Mouse (Mus musculus) R1 (cell line): ENCODE data around the gene Mocs1.

Source experiments
- DNase-seq: peaks from one replicate; pipeline ENCODE4 v3.0.0-alpha.2; 2018; ENCODE audit warnings: low read depth, low spot score

The Mocs1 gene

DNA sequence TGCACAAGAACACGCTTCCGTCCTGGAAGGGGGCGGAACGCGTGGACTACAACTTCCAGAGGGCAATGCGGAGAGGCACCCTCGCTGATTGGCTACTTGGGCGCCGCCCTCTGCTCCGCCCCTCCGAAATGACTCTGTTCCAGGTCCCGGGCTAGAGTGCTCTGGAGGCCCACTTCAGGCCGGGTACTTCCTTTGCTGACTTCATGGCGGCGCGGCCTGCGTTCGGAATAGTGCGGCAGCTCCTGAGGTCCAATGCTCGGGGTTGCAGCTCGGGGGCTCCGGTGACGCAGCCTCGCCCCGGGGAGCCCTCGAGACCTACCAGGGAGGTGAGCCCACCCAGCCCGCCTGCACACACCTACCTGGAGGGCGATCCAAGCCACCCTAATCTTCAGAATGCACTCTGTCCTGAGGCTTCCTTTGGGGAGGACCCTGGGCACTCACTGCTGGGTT is at the start of gene Mocs1:
Gene Mocs1 (plus strand): TSS at position 124 of the 450 bp plus-strand sequence.
- DNase-seq: peak; percentile 95

DNA sequence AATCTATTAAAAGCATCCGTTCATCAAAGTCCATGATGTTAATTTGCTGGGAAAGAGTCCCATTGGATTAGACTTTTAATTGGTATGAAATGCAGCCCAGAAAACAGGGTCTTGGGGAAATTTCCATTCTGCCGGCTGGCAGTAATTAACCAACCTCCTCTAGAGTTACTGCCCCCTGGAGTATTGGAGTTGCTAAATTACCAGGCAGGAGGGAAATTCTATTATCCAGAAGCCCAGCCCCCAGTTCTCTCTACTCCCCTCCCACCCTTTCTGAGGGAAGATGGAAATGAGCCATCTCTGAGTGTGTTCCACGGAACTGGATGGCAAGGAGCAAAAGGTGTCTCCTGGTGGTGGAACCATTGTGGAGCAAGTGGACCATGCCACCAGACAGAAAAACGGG is 48.5 kb upstream of the Mocs1 start:
- no peak for DNase-seq

DNA sequence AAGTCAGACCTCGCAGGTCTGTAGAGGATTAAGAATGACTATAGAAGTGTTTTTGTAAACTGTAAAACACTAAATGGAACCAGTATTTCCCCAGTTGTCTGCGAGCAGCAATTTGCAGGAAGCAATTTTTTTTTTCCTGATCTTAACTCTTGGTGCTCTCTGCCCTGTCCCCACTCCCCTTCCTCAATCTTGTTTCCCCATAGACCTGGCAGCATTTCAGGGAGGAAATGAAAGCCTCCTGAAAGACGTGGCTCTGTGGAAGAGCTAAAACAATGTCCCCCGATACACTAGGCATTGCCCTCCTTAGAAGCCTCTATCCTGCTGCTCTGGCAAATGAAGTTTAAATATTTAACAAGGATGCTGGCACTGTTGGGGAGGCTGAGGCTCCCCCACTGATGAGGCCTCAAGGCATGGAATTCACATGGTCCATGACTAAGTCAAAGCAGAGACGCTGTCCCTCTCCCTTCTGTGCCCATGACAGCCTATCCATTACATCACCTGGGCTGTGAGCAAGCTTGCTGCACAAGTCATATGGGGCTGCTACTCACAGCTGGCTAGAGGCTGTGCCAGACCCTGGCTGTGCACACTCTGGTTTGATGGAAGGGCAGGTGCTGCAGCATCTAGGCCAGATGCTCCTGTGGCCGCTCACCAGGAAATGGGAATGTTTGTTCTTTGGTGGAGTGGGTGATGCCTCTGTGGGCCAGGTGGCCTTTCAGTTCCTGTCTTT is 43.8 kb upstream of the Mocs1 start:
- DNase-seq: no peak

DNA sequence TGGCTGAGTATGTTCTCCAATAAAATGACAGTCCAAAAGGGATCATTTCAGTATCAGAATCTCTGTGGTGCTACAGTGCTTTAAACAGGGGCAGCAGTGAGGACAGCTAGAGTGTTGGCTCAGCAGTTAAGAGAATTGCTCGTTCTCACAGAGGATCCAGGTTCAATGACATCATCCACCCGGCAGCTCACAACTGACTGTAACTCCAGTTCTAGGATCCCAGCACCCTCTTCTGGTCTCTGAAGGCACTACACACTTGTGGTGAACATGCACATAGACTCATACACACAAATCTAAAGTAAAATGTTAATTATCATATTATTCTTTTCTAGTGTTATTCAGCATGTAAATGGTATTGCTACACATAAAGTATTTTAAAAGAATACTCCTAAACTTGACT is 40.4 kb upstream of the Mocs1 start:
- peak; percentile 61 for DNase-seq

DNA sequence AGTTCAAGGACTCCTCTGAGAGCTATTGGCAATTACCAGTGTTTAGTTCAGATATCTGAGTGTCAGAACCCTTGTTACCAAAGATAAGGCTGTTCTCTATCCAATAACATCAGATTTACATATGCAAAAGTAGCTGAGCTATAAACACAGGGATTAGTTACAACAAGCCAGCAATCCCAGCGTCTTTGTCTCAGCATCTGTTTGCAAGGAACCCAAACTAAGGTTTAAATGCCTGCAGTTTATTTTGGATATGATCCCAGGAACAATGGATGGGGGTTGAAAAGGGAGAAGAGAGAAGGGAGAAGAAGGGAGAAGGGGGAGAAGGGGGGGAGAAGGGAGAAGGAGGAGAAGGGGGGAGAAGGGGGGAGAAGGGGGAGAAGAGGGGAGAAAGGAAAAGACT is 35.4 kb upstream of the Mocs1 start:
- DNase-seq: no peak

DNA sequence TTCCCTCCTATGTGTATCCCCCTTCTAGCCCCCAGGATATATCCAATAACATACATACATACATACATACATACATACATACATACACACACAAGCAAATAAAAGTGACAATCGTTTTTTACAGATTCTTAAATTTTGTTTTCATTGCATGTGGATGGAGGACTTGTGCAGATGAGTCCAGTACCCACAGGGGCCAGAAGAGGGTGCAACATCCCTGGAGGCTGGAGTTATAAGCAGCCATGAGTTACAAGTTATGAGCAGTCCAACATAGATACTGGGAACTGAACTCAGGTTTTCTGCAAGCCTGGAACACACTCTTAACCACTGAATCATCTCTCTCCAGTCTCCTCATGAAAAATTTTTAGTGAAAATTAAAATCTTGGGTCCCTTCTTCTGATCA is 33.3 kb upstream of the Mocs1 start:
- DNase-seq: no peak

DNA sequence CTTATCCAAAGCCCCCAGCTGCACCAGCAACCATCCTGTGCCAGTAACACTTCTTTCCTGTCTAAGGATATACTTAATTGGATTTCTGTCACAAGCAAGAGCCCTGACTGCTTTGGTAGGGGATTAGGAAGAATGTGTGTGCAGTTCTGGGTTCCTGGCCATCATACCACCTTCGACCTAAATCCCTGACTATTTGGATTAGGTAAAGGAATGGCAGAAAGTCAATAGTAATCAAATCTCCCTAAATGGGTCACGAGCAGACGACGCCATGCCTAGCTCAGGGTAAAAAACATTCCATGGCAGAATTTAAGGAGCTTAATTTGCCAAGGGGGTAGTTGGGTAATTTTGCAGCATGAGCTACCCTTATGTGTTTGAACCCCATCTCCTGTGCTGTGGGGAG is 28.6 kb upstream of the Mocs1 start:
- no peak for DNase-seq

DNA sequence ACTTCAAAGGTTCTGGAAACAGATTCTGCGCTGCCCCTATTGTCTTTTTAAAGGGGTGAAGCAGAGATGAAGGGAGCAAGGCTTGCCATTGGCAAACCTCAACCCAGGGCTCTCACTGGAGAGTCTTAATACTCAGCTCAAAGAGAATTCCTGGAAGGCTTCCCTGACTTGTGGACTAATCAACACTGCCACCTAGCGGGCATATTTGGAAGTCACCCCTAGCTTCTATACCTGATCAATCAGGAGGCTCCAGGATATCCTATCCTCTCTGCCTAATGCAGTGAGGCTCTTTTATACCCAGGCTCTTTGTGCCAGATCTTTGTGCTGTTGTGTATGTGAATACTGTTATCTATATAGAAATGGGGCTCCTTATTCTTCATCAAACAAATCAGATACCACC is 28.0 kb upstream of the Mocs1 start:
- peak; percentile 74 for DNase-seq

DNA sequence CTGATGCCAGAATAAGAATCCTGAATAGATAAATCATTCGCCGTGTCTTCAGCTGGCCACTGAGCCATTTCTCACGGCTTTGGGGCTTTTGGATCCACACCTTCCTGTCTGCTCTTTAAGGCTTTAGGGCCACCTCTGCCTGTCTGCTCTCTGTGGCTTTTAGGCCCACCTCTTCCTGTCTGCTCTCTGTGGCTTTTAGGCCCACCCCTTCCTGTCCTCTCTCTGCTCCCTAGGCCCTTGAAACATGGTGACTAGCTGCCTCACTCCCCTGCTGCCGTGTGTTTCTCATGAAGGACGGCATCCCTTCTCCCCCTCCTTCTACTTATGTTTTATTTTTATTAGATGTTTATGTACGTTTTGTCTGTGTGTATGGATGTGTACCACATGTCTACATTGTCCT is 25.0 kb upstream of the Mocs1 start:
- DNase-seq: no peak

DNA sequence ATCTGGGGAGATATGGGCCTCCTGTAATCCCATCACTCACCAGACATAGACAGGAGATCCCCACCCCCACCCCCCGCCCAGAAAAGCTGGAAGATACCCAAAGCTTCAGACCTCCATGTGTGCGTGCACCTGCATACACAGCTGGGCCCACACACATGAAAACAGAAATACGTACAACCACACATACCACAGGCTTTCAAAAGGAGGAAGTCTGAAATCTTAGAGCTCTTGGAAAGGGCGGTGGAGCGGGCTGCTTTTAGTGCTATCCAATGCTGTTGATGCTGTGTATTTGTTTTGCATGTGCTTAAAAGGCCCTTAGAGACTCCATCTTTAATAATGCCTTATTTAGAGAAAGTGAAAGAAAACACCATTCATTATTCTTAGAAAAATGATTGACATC is 22.2 kb upstream of the Mocs1 start:
- no peak for DNase-seq

DNA sequence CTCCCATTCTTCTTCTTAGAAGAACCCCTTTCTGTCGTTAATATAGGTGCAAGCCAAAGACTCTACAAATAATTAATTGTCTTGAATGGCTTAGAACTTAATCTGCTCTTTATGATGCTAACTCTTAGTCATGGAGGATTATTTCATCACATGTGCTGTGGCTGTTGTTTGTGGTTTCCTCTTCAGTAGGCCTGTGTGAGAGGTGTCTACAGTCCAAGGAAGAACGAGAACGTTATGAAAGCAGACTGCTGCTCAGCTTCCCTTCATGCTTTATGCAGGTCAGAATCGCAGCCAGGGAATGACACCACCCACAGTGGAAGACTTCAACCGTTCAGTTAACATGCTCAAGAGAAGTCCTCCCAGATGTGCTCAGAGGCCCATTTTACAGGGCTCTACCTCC is 15.2 kb upstream of the Mocs1 start:
- DNase-seq: no peak

DNA sequence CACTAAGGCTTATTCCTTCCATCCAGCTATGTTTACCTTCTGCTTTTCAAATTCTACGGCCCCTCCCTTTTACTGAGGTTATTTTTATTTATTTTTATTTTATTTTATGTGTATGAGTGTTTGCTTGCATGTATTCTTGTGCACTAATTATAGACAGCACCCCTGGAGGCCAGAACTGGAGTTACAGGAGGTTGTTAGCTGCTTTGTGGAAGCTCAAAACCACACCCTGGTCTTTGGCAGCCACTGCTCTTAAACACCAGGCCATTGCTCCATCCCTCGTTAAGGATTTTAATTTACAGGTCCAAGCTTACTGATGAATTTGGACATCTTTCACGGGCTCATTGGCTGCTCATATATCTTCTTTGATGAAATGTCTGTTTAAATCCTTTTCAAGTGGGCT is 14.6 kb upstream of the Mocs1 start:
- peak; percentile 47 for DNase-seq

DNA sequence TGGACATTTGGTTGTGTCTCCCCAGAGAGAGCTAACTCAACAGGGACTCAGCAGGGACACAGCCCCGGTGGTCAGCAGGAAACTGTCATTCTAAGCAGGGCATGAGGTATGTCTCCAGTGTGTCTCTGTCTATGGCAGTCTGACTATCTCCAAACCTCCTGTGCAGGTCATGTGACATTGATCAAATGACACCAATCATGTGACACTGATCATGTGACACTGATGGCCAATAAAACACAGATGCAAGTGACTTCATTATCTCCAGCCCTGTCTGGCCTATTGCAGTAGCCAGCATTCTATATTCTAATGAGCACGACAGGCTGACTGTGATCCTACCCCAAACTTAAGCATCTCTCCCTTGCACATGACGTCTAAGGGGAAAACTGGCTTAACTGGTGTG is 11.9 kb upstream of the Mocs1 start:
- peak; percentile 25 for DNase-seq

DNA sequence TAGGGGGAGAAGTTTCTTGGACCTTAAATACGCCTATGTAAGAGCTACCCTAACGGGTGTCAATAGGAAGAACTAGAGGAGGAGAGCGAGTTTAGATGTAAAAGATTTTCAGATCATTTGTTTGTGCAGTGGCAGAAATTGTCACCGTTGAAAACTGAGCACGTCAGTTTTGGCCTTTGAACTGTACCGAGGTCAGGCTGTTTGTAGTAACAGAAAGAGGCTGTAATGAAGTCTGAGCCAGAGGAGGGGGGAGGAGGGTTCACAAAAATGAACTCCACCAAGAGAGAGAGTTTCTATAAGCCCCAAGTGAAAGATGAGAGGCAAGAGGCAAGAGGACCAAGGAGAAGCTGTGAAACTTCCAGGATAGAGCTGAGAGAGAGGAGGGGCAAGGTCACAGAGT is 8.3 kb upstream of the Mocs1 start:
- no peak for DNase-seq

DNA sequence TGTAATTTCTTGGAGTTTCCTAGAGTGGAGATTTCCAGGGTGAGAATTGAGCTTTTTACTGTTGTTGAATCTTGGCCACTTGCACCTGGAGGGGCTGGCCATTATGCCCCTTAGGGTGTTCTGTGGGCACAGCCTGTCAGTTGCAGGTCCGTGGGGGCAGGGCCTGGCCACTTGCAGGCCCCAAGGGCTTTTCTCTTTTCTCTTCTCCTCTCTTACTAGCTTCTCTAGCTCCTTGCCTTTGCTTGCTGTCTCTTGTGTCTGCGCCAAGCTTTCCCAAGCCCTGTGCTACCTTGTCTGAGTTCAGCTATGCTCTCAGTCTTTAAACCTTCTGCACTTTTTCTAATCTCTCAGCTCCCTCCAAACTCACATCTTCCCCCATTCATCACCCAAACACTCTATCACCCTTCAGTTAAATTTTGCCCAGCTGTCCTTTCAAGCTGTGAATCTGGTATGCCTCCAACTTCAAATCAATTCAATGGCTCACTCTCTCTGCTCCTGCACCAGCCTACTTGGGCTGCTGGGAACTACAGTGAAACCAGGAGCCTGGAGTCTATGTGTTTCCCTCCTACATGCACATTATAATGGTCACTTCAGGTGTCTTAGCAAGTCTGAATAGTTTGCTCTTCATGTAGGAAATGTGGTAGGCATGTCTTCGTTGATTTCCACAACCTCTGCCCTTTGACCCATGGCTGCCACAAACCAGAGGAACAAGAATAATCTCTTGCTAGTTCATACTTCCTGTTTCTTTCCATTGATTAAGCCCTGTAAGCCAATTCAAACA is 5.7 kb upstream of the Mocs1 start:
- no peak for DNase-seq

DNA sequence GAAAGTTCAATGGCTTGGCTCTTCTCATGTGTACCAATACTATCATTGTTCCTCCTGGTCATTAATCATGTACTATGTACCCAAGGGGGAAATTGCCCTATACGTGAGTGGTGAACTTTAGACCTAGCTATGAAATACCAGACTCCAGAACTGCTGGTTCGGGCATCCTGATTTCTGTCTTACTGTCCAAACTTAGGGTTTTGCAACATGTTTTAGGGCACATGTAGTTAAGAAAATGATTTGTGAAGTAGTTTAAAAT is 5.2 kb upstream of the Mocs1 start:
- no peak for DNase-seq

DNA sequence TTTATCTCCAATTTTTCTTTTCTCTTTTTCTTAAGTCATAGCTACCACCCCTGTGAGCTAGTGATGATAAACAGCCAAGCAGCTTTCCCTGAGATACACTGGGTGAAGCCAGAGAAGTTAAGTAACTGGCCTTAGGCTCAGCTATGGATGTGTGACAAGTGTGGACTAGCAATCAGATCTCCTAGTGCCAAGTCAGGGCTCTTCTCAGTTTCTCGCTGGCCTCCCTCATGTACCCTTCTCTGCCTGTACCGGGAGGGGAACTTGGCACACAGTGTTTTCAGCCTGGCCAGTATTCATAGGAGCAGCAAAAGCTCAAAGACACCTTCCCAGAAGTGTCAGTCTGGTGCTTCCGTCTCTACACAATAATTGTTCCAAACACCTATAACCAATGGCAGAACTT is 4.3 kb upstream of the Mocs1 start:
- DNase-seq: no peak

DNA sequence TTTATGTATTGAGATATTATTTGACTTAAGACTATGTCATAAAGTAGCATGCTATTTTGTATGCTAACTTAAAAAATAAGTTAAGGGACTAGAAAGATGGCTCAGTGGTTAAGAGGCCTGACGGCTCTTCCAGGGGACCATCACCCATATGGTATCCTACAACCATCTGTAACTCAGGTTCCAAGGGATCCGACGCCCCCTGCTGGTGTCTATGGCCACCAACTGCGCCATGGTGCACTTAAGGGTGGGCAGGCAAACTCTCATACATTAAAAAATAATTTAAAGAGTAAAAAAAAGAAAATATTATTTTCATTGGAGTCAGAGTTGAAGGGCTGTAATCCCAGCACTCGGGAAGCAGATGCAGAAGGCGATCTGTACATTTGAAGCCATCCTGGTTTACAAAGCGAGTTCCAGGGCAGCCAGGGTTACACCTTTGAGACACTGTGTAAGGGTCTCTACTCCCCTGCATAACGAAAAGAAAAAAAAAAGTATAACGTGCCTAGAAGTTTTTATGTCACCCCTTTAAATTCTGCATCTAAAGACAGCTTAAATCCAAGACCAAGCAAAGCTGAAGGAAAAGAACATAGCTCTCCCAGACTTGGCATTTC is 427 bp upstream of the Mocs1 start:
- peak; percentile 60 for DNase-seq

DNA sequence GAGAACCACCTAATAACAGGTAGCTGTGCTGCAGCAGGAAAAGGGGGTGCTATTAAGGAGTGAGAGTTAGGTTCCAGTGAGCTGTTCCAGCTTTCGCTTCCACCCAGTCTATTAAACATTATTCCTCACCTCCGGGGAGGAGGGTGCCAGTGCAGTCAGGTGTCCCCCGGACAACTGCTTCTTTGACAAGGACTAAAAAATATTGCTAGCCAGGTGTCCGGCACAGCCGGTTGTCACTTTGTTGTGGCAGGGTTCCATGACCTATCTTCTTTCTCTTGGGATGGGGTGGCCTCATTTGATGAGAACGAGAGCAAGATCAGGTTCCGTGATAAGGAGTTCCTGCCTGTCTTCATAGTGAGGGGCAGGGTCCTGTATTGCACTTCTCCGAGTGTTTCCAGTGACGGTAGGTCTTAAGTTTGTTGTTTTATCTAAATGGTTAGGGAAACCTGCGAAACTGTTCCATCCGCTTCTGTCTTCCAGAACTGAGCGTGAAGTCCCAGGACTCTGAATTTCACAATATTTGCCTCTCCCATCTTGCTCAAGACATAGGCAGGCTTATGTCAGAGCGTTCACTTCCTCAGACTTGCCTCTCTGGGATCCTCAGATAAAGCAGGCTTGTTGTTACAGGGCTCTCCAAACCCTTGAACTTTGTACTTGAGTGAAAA is 721 bp downstream of the Mocs1 start:
- DNase-seq: no peak

DNA sequence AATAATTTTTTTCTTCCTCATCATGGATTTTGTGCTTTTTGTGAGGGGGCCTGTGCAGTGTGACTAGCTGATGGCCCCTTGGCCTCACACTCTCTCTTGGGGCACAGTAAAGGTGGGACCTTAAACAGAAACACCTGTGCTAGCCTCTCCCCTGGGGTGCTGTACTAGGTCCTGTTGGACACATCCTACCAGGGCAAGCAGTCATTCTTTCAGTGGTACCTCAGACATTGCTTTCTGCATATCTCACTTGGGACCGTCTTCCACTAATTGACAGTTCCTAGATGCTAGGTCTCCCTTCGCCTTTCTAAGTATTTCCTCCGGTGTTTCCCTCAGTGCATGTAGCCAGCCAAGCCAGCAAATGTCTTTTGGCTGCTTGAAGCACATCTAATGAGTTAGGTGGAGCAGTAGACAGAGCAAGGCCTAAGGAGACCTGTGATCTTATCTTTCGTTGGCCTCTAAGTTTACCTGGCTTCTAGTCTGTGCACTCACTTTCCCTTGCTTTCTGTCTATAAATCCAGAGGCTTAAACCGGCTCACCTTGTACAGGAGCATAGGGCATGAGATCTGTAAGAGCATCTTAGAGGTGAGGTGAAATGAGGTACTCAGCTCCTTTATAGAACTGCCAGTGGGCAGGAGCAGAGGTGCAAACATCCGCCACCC is 1.4 kb downstream of the Mocs1 start:
- no peak for DNase-seq

DNA sequence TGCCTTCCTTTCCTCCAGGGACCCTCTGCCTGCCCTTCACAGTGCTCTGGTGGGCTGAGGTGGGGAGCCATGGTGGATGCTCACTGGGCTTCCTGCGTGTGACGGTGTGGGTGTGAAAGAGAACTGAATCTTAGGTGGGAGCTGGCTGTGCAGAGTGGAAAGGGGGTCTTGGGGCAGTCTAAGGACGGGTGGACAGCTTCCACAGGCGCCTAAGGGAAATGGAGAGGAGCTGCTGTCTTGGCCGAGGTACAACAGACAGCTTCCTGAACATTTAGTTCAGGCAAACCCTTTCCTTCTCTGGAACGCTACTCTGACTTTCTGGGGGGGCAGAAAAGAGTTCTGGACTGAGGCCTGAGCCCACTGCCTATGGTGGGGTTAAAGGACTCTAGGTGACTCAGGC is 2.0 kb downstream of the Mocs1 start:
- DNase-seq: no peak

DNA sequence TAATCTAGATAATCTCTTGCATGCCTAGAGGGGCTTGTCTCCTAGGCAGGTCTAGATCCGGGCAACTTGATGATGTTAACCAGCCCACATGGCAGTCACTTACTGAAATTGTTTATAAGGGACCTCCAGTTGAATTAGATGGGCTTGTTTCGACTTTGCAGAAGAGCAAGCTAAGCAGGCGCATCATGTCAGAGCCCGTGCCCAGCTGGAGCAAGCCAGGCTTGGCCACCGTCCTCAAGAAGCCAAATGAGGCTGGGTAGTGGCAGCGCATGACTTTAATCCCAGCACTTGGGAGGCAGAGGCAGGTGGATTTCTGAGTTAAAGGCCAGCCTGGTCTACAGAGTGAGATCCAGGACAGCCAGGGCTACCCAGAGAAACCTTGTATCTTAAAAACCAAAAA is 3.0 kb downstream of the Mocs1 start:
- no peak for DNase-seq
